Mouse (Mus musculus): ENCODE data around the gene Pin1. TPM values are rescaled to one million over a fixed set of nuclear protein-coding genes. Genes with fewer than 3 reads are reported as not detected.

Pin1 gene
- 1 to 10 TPM; 8.1 to 9.1 TPM for total RNA-seq (2023)

GRCm38 (mm10) chr9:20651602-20652259, at the start of gene Pin1:
TSS of gene Pin1 (plus strand) at chr9:20652095.

DNA sequence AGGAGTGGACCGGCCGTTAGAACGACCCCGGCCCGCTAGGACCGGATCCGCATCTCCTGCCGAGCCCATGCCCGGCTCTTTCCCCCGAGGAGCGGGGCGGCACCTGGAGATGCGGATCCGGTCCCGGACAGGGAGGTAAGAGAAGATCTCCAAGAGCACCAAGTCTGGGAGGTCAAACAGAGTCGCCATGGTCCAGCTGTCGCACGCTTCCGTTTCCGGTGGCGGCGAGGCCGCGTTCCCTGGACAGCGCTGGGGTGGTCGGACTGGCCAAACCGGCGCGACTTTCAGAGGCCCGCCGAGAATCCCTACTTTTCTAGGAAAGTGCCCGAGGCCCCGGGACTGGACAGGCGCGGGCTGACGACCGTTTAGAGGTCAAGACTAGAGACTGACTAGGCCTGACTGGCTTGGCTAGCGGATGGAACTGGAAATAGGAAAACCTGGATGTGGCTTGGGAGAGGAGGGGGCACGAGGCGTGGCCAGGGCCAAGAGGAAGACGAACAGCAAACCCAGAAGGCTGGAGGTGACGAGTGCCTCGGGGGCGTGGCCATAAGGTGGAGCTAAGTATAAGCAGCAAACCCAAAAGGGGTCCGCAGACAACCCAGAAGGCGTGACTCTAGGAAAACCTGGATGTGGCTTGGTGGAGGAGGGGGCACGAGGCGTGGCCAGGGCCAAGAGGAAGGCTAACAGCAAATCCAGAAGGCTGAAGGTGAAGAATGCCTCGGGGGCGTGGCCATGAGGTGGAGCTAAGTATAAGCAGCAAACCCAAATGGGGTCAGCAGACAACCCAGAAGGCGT, 9.6 kb upstream of the Pin1 start, which contains the start of gene Ubl5:
Gene Ubl5 (plus strand): TSS at position 778 of the 795 bp plus-strand sequence.

GRCm38 (mm10) chr9:20644360-20645081, 7.4 kb upstream of the Pin1 start, which contains the start of gene Fbxl12:
TSS of gene Fbxl12 (minus strand) at chr9:20644767.

Other genes with a start within 250 kb of the Pin1 start
- gene Zfp26, start 191.9 kb upstream of the Pin1 start, total RNA-seq (2023) = 10 to 100 TPM; 20.3 to 22.4 TPM
- 10 to 100 TPM; 15.1 to 18.7 TPM for gene Zfp426, start 159.3 kb upstream of the Pin1 start, total RNA-seq (2023)
- 10 to 100 TPM; 13.3 to 15.9 TPM for gene Zfp266, start 130.7 kb upstream of the Pin1 start, total RNA-seq (2023)
- gene Zfp846, start 70.8 kb upstream of the Pin1 start, total RNA-seq (2023) = 1 to 10 TPM; 2.9 to 3.0 TPM
- 100 to 1,000 TPM; 326 to 350 TPM for gene Ubl5, start 9.2 kb upstream of the Pin1 start, total RNA-seq (2023)
- 10 to 100 TPM; 25.3 to 33.1 TPM for gene Fbxl12, start 7.3 kb upstream of the Pin1 start, total RNA-seq (2023)
- not detected for gene Olfm2, start 94.3 kb downstream of the Pin1 start, total RNA-seq (2023)
- 1 to 10 TPM in 1 of 2 experiments, under 1 TPM in 1; 0.60 to 1.1 TPM for gene Col5a3, start 163.0 kb downstream of the Pin1 start, total RNA-seq (2023)
- not detected for gene Rdh8, start 166.4 kb downstream of the Pin1 start, total RNA-seq (2023)
- 1 to 10 TPM; 5.6 to 6.5 TPM for gene A230050P20Rik, start 216.5 kb downstream of the Pin1 start, total RNA-seq (2023)
- gene Angptl6, start 227.6 kb downstream of the Pin1 start, total RNA-seq (2023) = 1 to 10 TPM in 1 of 2 experiments, under 1 TPM in 1; 0.22 to 1.0 TPM
- gene Ppan, start 236.1 kb downstream of the Pin1 start, total RNA-seq (2023) = 10 to 100 TPM; 25.9 to 32.1 TPM
- gene Eif3g, start 246.5 kb downstream of the Pin1 start, total RNA-seq (2023) = 10 to 100 TPM; 74.2 to 83.2 TPM

Measured in neutrophil, adult 59 days (primary cell).